Mouse (Mus musculus) forebrain, postnatal 0 days (tissue): ENCODE measurements around the gene Bmp7. TPM values are rescaled to one million over a fixed set of nuclear protein-coding genes. Genes with fewer than 3 reads are reported as not detected.

ENCODE experiments used
- ATAC-seq: fragments of 200-750 bp; cut with Nextera tagmentation; 2 replicates; pipeline ENCODE4 v1.8.0; 2017; ENCODE audit warnings: mild to moderate bottlenecking, moderate library complexity
- DNase-seq: peaks from one replicate; pipeline ENCODE4 v3.0.0-alpha.2; 2015
- H3K27ac ChIP-seq: fragments of 300-500 bp; sonication (generic); 2 replicates; pipeline ENCODE4 v1.5.1; 2014; ENCODE audit warnings: low read depth, mild to moderate bottlenecking, antibody characterized with exemption, low read length, moderate library complexity, mixed read lengths
- H3K27me3 ChIP-seq: fragments of 300-500 bp; sonication (generic); 2 replicates; pipeline ENCODE4 v1.6.1; 2014; ENCODE audit warnings: mild to moderate bottlenecking, low read length, mixed read lengths; ENCODE audit not compliant: insufficient read depth
- H3K36me3 ChIP-seq: fragments of 300-500 bp; sonication (generic); 2 replicates; pipeline ENCODE4 v1.6.1; 2014; ENCODE audit warnings: mild to moderate bottlenecking, moderate library complexity; ENCODE audit not compliant: insufficient read depth
- H3K4me1 ChIP-seq: fragments of 300-500 bp; sonication (generic); 2 replicates; pipeline ENCODE4 v1.6.1; 2014; ENCODE audit warnings: antibody characterized with exemption; ENCODE audit not compliant: insufficient read depth
- H3K4me2 ChIP-seq: fragments of 300-500 bp; sonication (generic); 2 replicates; pipeline ENCODE4 v1.6.1; 2014; ENCODE audit warnings: low read depth, mild to moderate bottlenecking, moderate library complexity
- H3K4me3 ChIP-seq: fragments of 300-500 bp; sonication (generic); 2 replicates; pipeline ENCODE4 v1.5.1; 2014; ENCODE audit warnings: low read depth, low read length, mixed read lengths
- H3K9ac ChIP-seq: fragments of 300-500 bp; sonication (generic); 2 replicates; pipeline ENCODE4 v1.6.1; 2014; ENCODE audit warnings: mild to moderate bottlenecking
- H3K9me3 ChIP-seq: fragments of 300-500 bp; sonication (generic); 2 replicates; pipeline ENCODE4 v1.6.1; 2016; ENCODE audit warnings: low read length
- CTCF ChIP-seq: sonication (generic); IDR thresholded peaks from 2 replicates; pipeline ENCODE4 v1.5.1; 2016; ENCODE audit warnings: antibody characterized with exemption, control low read depth, low read depth
- WGBS: fragments of 180-500 bp; shearing (Covaris S2); extraction: QIAGEN DNeasy Blood & Tissue Kit; methylation state at CpG from one replicate; pipeline ENCODE4 v1.1.7; 2014; 5-methylcytosine and 5-hydroxymethylcytosine counted together
- polyA plus RNA-seq: library from polyadenylated mRNA; unstranded; fragments of >200 nt; fragmentation: Nextera tagmentation; extraction: Ambion mirVana; gene quantifications from 2 replicates; pipeline ENCODE4 v1.2.1, GENCODE M21; 2015
- total RNA-seq: library from RNA; depleted of rRNA; stranded (reverse); fragments of >200 nt; gene quantifications from 2 replicates; pipeline ENCODE4 v1.2.3, GENCODE M21; 2014

The Bmp7 gene
- total and polyA plus RNA-seq, 2 experiments from 2014 or later: 12.4 to 21.9 TPM

GRCm38 (mm10) chr2:172935776-172936562 lies 4.2 kb downstream of the Bmp7 start:
- H3K4me2 ChIP-seq: peak overlapping the region; percentile 8; the same call in 1 of the 2 replicates
- no peak for ATAC-seq

GRCm38 (mm10) chr2:172934891-172935740 lies 5.0 kb downstream of the Bmp7 start:
- peaks cover 23% of the 10 kb centered on the region for H3K4me1 ChIP-seq
- peaks cover 44% of the 10 kb centered on the region for H3K27me3 ChIP-seq
- H3K4me3 ChIP-seq: no peak overlapping the region
- DNase-seq (no peak), ATAC-seq (no peak)
- no peaks in the 10 kb centered on the region for H3K9me3 ChIP-seq
- no peak overlapping the region for H3K27ac ChIP-seq
- H3K36me3 ChIP-seq: no peaks in the 10 kb centered on the region
- H3K4me2 ChIP-seq: peak overlapping the region; percentile 8; the same call in 1 of the 2 replicates
- no peak overlapping the region for H3K9ac ChIP-seq
- WGBS: 25% methylated on average over 30 of the region's 30 CpGs
- TF ChIP-seq CTCF: no peak

More at GRCm38 (mm10) chr2:172935776-172936562, 4.2 kb downstream of the Bmp7 start:
- TF ChIP-seq CTCF: no peak
- H3K9ac ChIP-seq: no peak overlapping the region
- H3K4me3 ChIP-seq: no peak overlapping the region
- 46% methylated on average over 12 of the region's 12 CpGs for WGBS
- peaks cover 24% of the 10 kb centered on the region for H3K4me1 ChIP-seq
- H3K27ac ChIP-seq: no peak overlapping the region
- H3K9me3 ChIP-seq: no peaks in the 10 kb centered on the region
- H3K27me3 ChIP-seq: peaks cover 49% of the 10 kb centered on the region
- no peak for DNase-seq
- no peaks in the 10 kb centered on the region for H3K36me3 ChIP-seq

- ATAC-seq (no peak), DNase-seq (no peak)
- peak overlapping the region; percentile 42 for H3K4me2 ChIP-seq
- H3K9ac ChIP-seq: peak overlapping the region; percentile 28; the same call in 1 of the 2 replicates
- peaks cover 15% of the 10 kb centered on the region for H3K4me1 ChIP-seq
- no peaks in the 10 kb centered on the region for H3K36me3 ChIP-seq
- TF ChIP-seq CTCF: no peak
- peak overlapping the region; percentile 42 for H3K27ac ChIP-seq
- no peaks in the 10 kb centered on the region for H3K9me3 ChIP-seq
- H3K4me3 ChIP-seq: peak overlapping the region; percentile 16
- WGBS: 4% methylated on average over 8 of the region's 8 CpGs
- H3K27me3 ChIP-seq: peaks cover 37% of the 10 kb centered on the region
Observed at GRCm38 (mm10) chr2:172934420-172934788, 5.7 kb downstream of the Bmp7 start.

- H3K27ac ChIP-seq: peak overlapping the region; percentile 42
- ATAC-seq: peak; percentile 79
- H3K9ac ChIP-seq: peak overlapping the region; percentile 28; the same call in 1 of the 2 replicates
- H3K36me3 ChIP-seq: no peaks in the 10 kb centered on the region
- H3K9me3 ChIP-seq: no peaks in the 10 kb centered on the region
- peaks cover 12% of the 10 kb centered on the region for H3K4me1 ChIP-seq
- peak overlapping the region; percentile 16 for H3K4me3 ChIP-seq
- TF ChIP-seq CTCF: no peak
- peak overlapping the region; percentile 42 for H3K4me2 ChIP-seq
- H3K27me3 ChIP-seq: peaks cover 37% of the 10 kb centered on the region
- DNase-seq: peak; percentile 68
- 2% methylated on average over 34 of the region's 34 CpGs for WGBS
Observed at GRCm38 (mm10) chr2:172933631-172934419, 6.3 kb downstream of the Bmp7 start.

- no peak overlapping the region for H3K9ac ChIP-seq
- no peak overlapping the region for H3K4me3 ChIP-seq
- peaks cover 12% of the 10 kb centered on the region for H3K4me1 ChIP-seq
- no peak overlapping the region for H3K4me2 ChIP-seq
- ATAC-seq (no peak), DNase-seq (no peak)
- TF ChIP-seq CTCF: no peak
- H3K9me3 ChIP-seq: no peaks in the 10 kb centered on the region
- H3K27me3 ChIP-seq: peaks cover 13% of the 10 kb centered on the region
- no peak overlapping the region for H3K27ac ChIP-seq
- WGBS: 83% methylated on average over 17 of the region's 17 CpGs
- H3K36me3 ChIP-seq: no peaks in the 10 kb centered on the region
Observed at GRCm38 (mm10) chr2:172931137-172931898, 8.8 kb downstream of the Bmp7 start.

DNA sequence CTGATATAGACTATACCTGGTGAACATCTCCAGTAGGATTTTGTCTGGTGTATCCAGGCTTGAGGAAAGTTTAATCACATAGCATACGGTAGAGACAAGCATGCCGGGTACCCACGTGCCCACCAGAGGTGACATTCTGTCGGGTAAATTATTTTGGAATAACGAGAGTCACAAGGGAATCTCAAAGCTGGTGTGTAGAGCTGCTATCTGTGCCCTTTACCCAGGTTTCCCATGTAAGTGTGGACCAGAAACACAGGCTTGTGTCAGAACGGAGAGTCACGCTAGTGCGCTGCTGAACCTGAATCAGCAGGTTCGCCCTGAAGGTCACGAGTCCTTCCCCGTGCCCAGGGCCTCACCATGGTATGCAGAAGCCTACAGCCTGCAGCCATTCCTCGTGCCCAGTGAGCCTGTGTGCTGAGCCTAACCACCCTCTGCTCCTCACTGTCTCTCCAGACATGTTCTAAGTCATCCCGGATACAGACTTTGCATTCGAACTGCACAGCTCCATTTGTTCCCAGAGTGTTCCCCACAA lies 10.2 kb downstream of the Bmp7 start:
- WGBS: 83% methylated on average over 14 of the region's 14 CpGs
- no peak overlapping the region for H3K9ac ChIP-seq
- H3K4me2 ChIP-seq: no peak overlapping the region
- H3K27ac ChIP-seq: no peak overlapping the region
- H3K27me3 ChIP-seq: no peaks in the 10 kb centered on the region; the same call in 1 of the 2 replicates
- no peaks in the 10 kb centered on the region for H3K9me3 ChIP-seq
- no peak overlapping the region for H3K4me3 ChIP-seq
- no peaks in the 10 kb centered on the region for H3K36me3 ChIP-seq
- no peak for TF ChIP-seq CTCF
- no peak for DNase-seq
- ATAC-seq: no peak
- peaks cover 12% of the 10 kb centered on the region for H3K4me1 ChIP-seq
